Mouse (Mus musculus) stomach, embryonic 14.5 days (tissue): ENCODE measurements around the gene Hist1h3g. TPM values are rescaled to one million over a fixed set of nuclear protein-coding genes. Genes with fewer than 3 reads are reported as not detected.
"Not testable (repeated sequence)": the region's sequence is repeated elsewhere in the genome, so short reads cannot be mapped to it uniquely, and the experiment has no call there.

Experiments used
- ATAC-seq: fragments of 200-750 bp; cut with Nextera tagmentation; 2 replicates; pipeline ENCODE4 v1.8.0; 2017; ENCODE audit warnings: low read depth, moderate TSS enrichment; ENCODE audit not compliant: insufficient number of reproducible peaks, insufficient read depth, low FRiP score
- H3K27ac ChIP-seq: fragments of 300-500 bp; sonication (generic); 2 replicates; pipeline ENCODE4 v1.5.1; 2014; ENCODE audit warnings: mild to moderate bottlenecking, low read length, moderate library complexity, mixed read lengths
- H3K27me3 ChIP-seq: fragments of 300-500 bp; sonication (generic); 2 replicates; pipeline ENCODE4 v1.6.1; 2014; ENCODE audit warnings: low read length, control low read depth, mixed read lengths; ENCODE audit not compliant: control insufficient read depth, insufficient read depth
- H3K36me3 ChIP-seq: fragments of 300-500 bp; sonication (generic); 2 replicates; pipeline ENCODE4 v1.6.1; 2014; ENCODE audit warnings: mild to moderate bottlenecking, control low read depth, low read length, moderate library complexity, mixed read lengths; ENCODE audit not compliant: control insufficient read depth, insufficient read depth
- H3K4me1 ChIP-seq: fragments of 300-500 bp; sonication (generic); 2 replicates; pipeline ENCODE4 v1.6.1; 2014; ENCODE audit warnings: low read length, control low read depth, mixed read lengths; ENCODE audit not compliant: control insufficient read depth, insufficient read depth
- H3K4me2 ChIP-seq: fragments of 300-500 bp; sonication (generic); replicated peaks from 2 replicates; pipeline ENCODE4 v1.6.1; 2014; ENCODE audit warnings: low read depth, low read length, control low read depth
- H3K4me3 ChIP-seq: fragments of 300-500 bp; sonication (generic); 2 replicates; pipeline ENCODE4 v1.5.1; 2014; ENCODE audit warnings: low read depth, low read length, control low read depth
- H3K9ac ChIP-seq: fragments of 300-500 bp; sonication (generic); replicated peaks from 2 replicates; pipeline ENCODE4 v1.6.1; 2014; ENCODE audit warnings: low read depth, mild to moderate bottlenecking, control low read depth, low read length, moderate library complexity, mixed read lengths
- H3K9me3 ChIP-seq: fragments of 300-500 bp; sonication (generic); 2 replicates; pipeline ENCODE4 v1.6.1; 2016; ENCODE audit warnings: low read depth, low read length, control low read depth; ENCODE audit not compliant: control insufficient read depth
- WGBS: fragments of 180-500 bp; shearing (Covaris S2); extraction: QIAGEN DNeasy Blood & Tissue Kit; methylation state at CpG from one replicate; pipeline ENCODE4 v1.1.7; 2014; 5-methylcytosine and 5-hydroxymethylcytosine counted together
- polyA plus RNA-seq: library from polyadenylated mRNA; unstranded; fragments of >200 nt; fragmentation: Nextera tagmentation; extraction: Ambion mirVana; gene quantifications from 2 replicates; pipeline ENCODE4 v1.2.1, GENCODE M21; 2014

The Hist1h3g gene
- polyA plus RNA-seq, 1 experiment from 2014 or later = 7.8 TPM

GRCm38 (mm10) chr13:23562699-23563462, 27.7 kb downstream of the Hist1h3g start:
- ATAC-seq = peak; percentile 62
- Histone ChIP-seq H3K36me3 (no peaks in the 10 kb centered on the region), H3K4me1 (no peaks in the 10 kb centered on the region), H3K9ac (peak overlapping the region; percentile 23; the same call in 1 of the 2 replicates), H3K27ac (peak overlapping the region; percentile 99), H3K9me3 (no peaks in the 10 kb centered on the region), H3K4me3 (peak overlapping the region; percentile 29), H3K27me3 (no peaks in the 10 kb centered on the region), H3K4me2 (peak overlapping the region; percentile 70)
- 2% methylated on average over 18 of the region's 18 CpGs for WGBS

GRCm38 (mm10) chr13:23564482-23564881, 29.3 kb downstream of the Hist1h3g start:
- no peak overlapping the region for H3K9ac ChIP-seq
- H3K27me3 ChIP-seq = no peaks in the 10 kb centered on the region
- no peaks in the 10 kb centered on the region for H3K4me1 ChIP-seq
- WGBS = 79% methylated on average over 2 of the region's 2 CpGs
- H3K4me3 ChIP-seq = no peak overlapping the region
- ATAC-seq = no peak
- H3K36me3 ChIP-seq = no peaks in the 10 kb centered on the region
- H3K4me2 ChIP-seq = no peak overlapping the region
- peak overlapping the region; percentile 99 for H3K27ac ChIP-seq
- H3K9me3 ChIP-seq = no peaks in the 10 kb centered on the region

DNA sequence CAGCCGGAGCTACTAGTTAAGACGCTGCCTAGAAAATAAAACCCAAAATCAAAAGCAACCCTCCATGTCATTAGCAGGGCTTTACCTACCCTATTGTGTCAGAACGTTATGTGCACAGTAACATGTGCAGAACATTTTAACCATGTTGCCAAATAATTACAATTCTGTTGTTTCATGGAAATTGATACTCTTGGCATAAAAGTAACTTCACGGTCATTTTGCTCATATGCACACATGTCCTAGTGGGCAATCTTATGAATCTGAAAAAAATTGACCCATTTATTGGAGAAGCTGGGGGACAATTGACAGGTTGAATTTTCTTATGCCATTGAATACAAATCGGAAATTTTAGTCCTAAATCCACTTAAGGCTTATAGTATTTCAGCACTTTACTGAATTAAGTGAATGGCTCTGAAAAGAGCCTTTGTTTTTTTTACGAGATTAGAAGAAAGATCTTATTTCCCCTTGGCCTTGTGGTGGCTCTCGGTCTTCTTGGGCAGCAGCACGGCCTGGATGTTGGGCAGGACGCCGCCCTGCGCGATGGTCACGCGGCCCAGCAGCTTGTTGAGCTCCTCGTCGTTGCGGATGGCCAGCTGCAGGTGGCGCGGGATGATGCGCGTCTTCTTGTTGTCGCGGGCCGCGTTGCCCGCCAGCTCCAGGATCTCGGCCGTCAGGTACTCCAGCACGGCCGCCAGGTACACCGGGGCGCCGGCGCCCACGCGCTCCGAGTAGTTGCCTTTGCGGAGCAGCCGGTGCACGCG, 35.2 kb downstream of the Hist1h3g start:
- WGBS = 4% methylated on average over 12 of the region's 41 CpGs
- H3K27ac ChIP-seq = peak overlapping the region; percentile 94
- not testable (repeated sequence) for ATAC-seq, H3K4me1 ChIP-seq, H3K9me3 ChIP-seq, H3K36me3 ChIP-seq, H3K27me3 ChIP-seq
- H3K4me3 ChIP-seq = peak overlapping the region; percentile 27; the same call in 1 of the 2 replicates
- peak overlapping the region; percentile 50 for H3K4me2 ChIP-seq
- H3K9ac ChIP-seq = peak overlapping the region; percentile 22

GRCm38 (mm10) chr13:23571022-23571503, 35.8 kb downstream of the Hist1h3g start, which contains the start of the genes Hist1h2ae and Hist1h2bg:
Gene Hist1h2ae (minus strand): TSS chr13:23571220.
Gene Hist1h2bg (plus strand): TSS chr13:23571396.
- Histone ChIP-seq H3K9me3 (no peaks in the 10 kb centered on the region), H3K27ac (peak within 1 kb of the TSS; percentile 94), H3K4me2 (peak within 1 kb of the TSS; percentile 50), H3K4me1 (no peaks in the 10 kb centered on the region), H3K36me3 (no peaks in the 10 kb centered on the region), H3K4me3 (peak within 1 kb of the TSS; percentile 27), H3K27me3 (no peaks in the 10 kb centered on the region), H3K9ac (peak within 1 kb of the TSS; percentile 22)
- peak; percentile 88 for ATAC-seq
- WGBS = under 1% methylated on average over 18 of the region's 18 CpGs

DNA sequence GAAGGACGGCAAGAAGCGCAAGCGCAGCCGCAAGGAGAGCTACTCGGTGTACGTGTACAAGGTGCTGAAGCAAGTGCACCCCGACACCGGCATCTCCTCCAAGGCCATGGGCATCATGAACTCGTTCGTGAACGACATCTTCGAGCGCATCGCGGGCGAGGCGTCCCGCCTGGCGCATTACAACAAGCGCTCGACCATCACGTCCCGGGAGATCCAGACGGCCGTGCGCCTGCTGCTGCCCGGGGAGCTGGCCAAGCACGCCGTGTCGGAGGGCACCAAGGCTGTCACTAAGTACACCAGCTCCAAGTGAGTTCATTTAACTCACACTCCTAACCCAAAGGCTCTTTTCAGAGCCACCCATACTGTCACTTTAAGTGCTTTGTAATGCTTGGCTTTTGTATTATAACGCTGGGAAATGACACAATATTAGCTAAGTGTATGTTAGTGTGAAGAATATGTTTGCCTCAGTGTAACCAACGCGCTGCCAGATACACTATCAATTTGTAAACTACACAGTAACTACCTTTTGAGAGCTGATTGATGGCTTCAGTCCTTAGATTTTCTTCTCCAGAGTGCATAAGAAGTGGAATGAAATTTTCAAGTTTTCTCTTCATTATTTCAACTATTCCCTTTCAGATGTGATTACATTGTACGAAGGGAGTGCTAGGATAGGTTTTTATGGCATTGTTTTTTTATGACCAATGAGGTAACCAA, 36.4 kb downstream of the Hist1h3g start:
- Histone ChIP-seq H3K27ac (peak overlapping the region; percentile 94), H3K4me2 (peak overlapping the region; percentile 41), H3K9ac (peak overlapping the region; percentile 22), H3K4me3 (peak overlapping the region; percentile 27)
- H3K4me1 ChIP-seq, ATAC-seq, H3K9me3 ChIP-seq, H3K27me3 ChIP-seq, H3K36me3 ChIP-seq: not testable (repeated sequence)
- 0% methylated on average over 9 of the region's 34 CpGs for WGBS

DNA sequence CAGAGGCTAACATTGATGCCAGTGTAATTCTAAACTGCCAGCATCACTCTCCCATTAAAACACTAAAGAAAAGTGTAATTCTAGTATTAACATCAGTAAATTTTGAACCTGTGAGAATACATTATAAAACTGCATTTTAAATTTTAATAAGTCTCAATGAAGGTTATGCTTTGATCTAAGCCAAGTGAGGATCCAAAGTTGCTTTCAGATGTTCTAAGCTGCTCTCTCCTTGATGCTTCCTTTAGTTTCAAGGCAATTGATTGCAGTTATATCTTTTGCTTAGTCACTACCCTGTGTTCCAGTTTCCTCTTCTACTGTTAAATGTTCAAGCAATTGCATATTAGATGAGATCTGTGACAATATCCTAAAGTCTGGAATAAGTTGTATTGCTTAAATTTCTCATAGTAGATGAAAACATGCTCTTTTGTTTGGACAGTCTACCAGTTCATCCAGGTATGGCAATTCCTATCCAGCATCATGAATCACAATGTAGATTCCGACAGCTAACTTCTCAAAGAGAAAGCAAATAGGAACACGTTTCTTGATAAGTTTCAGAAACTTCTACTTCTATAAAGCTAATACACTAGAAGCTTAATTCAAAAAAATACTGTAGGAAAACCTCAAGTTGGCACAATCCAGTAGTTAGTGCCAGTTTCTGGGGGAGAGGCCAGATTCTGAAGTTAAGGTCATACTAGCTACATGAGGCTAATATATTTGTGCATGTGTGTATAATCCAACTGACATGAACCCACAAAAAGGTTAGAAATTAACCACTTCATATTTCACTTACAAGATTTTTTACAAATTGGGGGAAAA, 37.2 kb downstream of the Hist1h3g start:
- H3K9me3 ChIP-seq = no peaks in the 10 kb centered on the region
- peaks cover 7% of the 10 kb centered on the region; the same call in 1 of the 2 replicates for H3K4me1 ChIP-seq
- H3K36me3 ChIP-seq = no peaks in the 10 kb centered on the region
- H3K4me2 ChIP-seq = peak overlapping the region; percentile 41
- WGBS = 23% methylated on average over 2 of the region's 2 CpGs
- H3K27me3 ChIP-seq = no peaks in the 10 kb centered on the region
- H3K27ac ChIP-seq = peak overlapping the region; percentile 94
- peak overlapping the region; percentile 27 for H3K4me3 ChIP-seq
- no peak for ATAC-seq
- peak overlapping the region; percentile 22 for H3K9ac ChIP-seq

DNA sequence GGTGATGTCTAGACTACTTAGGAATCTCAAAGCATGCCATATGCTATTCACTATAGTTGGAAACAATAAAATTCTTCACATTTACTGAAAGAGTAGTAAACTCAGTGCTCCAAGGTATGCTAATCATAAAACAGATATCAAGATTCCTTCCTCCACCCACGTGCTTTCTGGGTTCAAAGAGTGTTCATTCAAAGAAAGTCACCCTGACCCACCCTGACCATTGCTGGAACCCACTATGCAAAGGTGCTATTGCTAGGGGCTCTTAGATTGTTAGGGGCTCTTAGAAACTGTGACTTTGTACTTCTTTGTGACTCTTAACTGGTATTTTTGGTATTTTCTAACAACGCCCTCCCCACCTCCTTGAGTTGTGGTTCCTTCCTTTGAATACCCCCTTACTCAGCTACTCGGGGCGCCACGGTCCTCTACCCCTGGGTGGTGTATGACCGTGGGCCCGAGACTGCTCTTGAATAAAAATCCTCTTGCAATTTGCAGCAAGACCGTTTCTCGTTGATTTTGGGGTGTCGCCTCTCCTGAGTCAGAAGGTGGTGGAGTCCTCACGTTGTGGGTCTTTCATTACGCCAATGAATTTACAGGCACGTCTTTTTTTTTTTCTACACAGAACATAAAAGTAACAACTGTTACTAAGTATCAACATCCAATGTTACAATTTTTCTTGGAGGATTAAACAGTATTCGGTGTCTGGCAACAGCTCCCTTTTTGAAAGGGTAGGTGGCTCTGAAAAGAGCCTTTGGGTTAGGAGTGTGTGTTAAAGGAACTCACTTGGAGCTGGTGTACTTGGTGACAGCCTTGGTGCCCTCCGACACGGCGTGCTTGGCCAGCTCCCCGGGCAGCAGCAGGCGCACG, 38.0 kb downstream of the Hist1h3g start:
- not testable (repeated sequence) for H3K36me3 ChIP-seq, ATAC-seq, H3K4me1 ChIP-seq, H3K27me3 ChIP-seq, H3K9me3 ChIP-seq
- peak overlapping the region; percentile 22 for H3K9ac ChIP-seq
- peak overlapping the region; percentile 41 for H3K4me2 ChIP-seq
- H3K27ac ChIP-seq = peak overlapping the region; percentile 94
- 6% methylated on average over 18 of the region's 20 CpGs for WGBS
- H3K4me3 ChIP-seq = peak overlapping the region; percentile 27
